Mouse (Mus musculus): ENCODE measurements around the gene Mpv17.

Mpv17 gene

GRCm38 (mm10) chr5:31105814-31106335 is 48.2 kb downstream of the Mpv17 start, which contains the start of gene Dnajc5g:
Gene Dnajc5g (plus strand): TSS chr5:31106285.
- DNase-seq (ENCODE audit: inconsistent ontology term), result no peak

- no peak for DNase-seq (ENCODE audit: inconsistent ontology term)
These were observed 58.2 kb downstream of the Mpv17 start for GRCm38 (mm10) chr5:31095711-31096480.

- peak; percentile 83 for DNase-seq (ENCODE audit: inconsistent ontology term)
These were observed 59.0 kb downstream of the Mpv17 start for GRCm38 (mm10) chr5:31094799-31095691.

GRCm38 (mm10) chr5:31094100-31094798 is 59.8 kb downstream of the Mpv17 start:
- no peak for DNase-seq (ENCODE audit: inconsistent ontology term)

- DNase-seq (ENCODE audit: inconsistent ontology term), result peak; percentile 70
These were observed 60.7 kb downstream of the Mpv17 start for GRCm38 (mm10) chr5:31093151-31094041.

- no peak for DNase-seq (ENCODE audit: inconsistent ontology term)
These were observed 61.6 kb downstream of the Mpv17 start for GRCm38 (mm10) chr5:31092231-31092975.

Measured in Muller cell, postnatal 12 days (primary cell).